Mouse (Mus musculus) embryo, embryonic 10.5 days (tissue): ENCODE results near the gene Gm10096.
"Not testable (repeated sequence)": the region's sequence is repeated elsewhere in the genome, so short reads cannot be mapped to it uniquely, and the experiment has no call there.

Experiments used
- DNase-seq: peaks from one replicate; pipeline ENCODE4 v3.0.0-alpha.2; 2015; ENCODE audit warnings: low spot score

Gene Gm10096

GRCm38 (mm10) chrX:28954602-28955001, at the start of gene Gm10096:
Gene Gm10096, minus strand, starts transcription at chrX:28954702.
- not testable (repeated sequence) for DNase-seq
